Mouse (Mus musculus): Measurements from ENCODE around the gene Dnhd1. TPM values are rescaled to one million over a fixed set of nuclear protein-coding genes. Genes with fewer than 3 reads are reported as not detected.
"Not testable (repeated sequence)": the region's sequence is repeated elsewhere in the genome, so short reads cannot be mapped to it uniquely, and the experiment has no call there.

Gene Dnhd1
- total RNA-seq, 2 experiments from 2014 or later: 5.9 to 7.1 TPM

DNA sequence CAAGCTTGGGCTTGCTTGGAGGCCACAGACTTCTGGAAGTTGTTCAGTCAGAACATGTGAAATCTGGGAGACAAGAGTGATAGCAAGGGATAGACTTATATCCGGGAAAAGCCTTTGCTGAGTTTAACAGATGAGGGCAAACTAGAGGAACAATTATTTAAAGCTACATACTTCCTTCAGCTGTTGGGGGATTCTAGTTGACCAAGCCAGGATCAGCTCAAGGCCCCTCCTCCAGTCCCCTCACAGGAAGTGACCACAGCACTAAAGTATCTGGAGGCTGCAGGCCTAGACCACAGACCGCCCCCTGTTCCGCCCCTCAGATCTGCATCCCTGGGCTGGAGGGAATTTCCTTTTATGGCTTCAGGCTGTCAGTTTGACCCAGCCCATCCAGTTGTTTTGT is 88.3 kb downstream of the Dnhd1 start:
- no peak for DNase-seq (ENCODE audit: low spot score in 2 of 2)

DNA sequence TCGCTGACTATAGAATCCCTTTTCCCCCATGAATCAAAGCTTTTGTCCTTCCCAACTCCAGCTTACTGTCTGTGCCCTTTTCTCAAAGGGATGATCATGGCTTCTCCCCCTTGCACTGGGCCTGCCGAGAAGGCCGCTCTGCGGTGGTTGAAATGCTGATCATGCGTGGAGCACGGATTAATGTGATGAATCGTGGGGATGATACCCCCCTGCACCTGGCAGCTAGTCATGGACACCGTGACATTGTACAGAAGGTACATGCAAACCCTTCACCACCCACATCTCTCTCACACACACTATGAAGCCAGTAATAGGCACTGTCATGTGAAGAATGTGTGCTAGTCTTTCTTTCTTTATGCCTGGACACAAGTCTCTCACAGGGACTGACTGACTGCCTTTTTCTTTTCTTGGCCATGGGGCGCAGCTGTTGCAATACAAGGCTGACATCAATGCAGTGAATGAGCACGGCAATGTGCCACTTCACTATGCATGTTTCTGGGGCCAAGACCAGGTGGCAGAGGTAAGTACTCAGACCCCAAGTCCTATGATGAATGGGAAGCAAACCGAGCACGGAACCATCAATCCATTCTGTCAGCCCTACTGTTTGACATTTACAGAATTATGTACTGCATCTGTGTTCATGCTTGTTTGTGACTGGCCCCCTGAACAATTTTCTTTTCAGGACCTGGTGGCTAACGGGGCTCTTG is 89.6 kb downstream of the Dnhd1 start:
- no peak for DNase-seq (ENCODE audit: low spot score in 2 of 2)

DNA sequence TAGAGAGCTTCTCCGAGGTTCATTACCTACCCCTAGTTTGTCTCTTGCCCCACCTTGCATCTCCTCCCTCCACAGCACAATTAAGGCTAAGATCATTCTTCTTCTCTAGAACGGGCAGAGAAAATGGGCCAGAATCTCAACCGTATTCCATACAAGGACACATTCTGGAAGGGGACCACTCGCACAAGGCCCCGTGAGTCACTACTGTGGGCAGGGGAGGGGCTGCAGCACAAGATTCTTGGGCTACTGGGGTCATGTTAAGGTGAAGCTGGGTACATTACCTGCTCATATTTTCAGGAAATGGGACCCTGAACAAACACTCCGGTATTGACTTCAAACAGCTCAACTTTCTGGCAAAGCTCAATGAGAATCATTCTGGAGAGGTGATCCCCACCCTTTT is 90.2 kb downstream of the Dnhd1 start:
- DNase-seq (ENCODE audit: low spot score in 2 of 2): no peak

DNA sequence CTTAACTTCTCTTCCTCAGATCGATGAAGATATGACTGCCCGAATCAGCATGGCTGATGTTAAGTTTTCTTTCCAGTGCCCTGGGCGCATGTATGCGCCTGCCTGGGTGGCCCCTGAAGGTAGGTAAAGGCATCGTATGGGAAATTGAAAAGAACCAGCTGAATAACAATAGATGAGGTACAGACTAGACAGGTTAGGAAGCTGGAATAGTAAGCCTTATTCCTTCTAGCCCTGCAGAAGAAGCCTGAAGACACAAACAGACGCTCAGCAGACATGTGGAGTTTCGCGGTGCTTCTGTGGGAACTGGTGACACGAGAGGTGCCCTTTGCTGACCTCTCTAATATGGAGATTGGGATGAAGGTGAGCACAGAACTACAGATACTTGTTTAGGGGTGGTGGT is 91.4 kb downstream of the Dnhd1 start:
- no peak for DNase-seq (ENCODE audit: low spot score in 2 of 2)

DNA sequence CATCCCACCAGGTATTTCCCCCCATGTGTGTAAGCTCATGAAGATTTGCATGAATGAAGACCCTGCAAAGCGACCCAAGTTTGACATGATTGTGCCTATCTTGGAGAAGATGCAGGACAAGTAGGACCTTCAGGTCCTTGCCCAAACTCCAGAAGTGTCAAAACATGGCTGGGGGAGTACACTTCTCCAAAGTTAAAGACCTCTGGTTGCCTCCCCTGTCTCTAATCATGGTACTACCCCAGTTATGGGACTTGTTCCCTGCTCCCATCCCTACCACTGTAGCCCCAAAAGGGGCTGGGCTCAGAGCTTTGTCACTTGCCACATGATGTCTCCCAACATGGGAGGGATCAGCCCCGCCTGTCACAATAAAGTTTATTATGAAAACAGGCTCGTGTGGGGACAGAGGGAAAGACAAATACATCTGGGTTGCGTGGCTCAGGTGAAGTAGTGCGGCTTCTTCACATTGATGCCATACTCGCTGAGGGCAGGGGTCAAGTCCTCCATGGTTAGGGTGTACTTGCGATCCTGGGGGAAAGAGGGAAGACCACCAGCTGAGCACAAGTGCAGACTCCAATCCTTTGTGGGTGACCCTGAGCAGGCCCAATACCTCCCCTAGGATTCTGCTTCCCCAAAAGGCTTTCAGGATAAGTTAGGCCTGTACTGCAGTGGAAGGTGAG is 92.0 kb downstream of the Dnhd1 start:
- DNase-seq (ENCODE audit: low spot score in 2 of 2): not testable (repeated sequence)

GRCm38 (mm10) chr7:105743246-105743925 is 92.8 kb downstream of the Dnhd1 start:
- not testable (repeated sequence) for DNase-seq (ENCODE audit: low spot score in 2 of 2)

DNA sequence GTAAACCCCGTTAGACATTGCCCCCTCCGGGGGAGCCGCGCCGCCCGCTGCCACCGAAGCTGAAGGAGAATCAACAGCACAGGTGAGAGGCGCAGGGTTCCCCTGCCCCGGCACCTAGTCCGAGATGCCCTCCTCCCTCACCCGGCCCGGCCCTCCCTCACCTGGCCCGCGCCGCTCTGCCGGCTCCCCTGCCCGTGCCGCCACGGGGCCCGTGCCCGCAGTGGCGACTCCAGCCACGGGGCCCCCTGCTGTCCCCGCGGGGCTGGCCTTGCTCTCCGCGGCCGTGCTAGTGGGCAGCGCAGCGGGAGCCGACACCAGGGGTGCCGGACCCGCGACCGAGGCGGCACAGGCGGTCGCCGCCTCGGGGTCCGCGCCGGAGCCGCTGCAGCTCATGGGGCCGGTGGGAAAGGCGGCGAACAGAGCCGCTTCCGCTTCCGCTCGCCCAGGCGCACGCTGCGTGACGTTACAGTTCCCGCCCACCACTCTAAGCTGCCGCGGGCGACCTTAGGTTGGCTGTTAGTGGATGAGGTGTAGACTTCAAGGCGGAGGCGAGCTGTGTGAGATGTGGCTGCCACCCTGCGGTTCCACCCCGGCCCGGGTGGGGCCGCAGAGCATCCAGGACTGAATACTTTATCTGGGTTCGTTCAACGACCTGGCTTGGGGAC is 93.4 kb downstream of the Dnhd1 start, which contains the start of gene Taf10:
TSS of gene Taf10 (minus strand) at position 436 of the 665 bp plus-strand sequence.
- DNase-seq (ENCODE audit: low spot score in 2 of 2): peak; percentile 69 to 73

DNA sequence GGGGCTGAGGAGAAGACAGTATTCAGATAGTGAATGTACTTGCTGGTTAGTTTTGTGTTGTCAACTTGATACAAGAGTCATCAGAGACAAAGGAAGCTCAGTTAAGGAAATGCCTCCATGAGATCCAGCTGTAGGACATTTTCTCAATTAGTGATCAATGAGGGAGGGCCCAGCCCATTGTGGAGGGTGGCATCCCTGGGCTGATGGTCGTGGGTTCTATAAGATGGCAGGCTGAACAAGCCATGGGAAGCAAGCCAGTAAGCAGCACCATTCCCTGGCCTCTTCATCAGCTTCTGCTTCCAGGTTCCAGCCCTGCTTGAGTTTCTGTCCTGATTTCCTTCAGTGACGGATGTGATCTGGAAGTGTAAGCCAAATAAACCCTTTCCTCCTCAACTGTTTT is 97.1 kb downstream of the Dnhd1 start:
- no peak for DNase-seq (ENCODE audit: low spot score in 2 of 2)

DNA sequence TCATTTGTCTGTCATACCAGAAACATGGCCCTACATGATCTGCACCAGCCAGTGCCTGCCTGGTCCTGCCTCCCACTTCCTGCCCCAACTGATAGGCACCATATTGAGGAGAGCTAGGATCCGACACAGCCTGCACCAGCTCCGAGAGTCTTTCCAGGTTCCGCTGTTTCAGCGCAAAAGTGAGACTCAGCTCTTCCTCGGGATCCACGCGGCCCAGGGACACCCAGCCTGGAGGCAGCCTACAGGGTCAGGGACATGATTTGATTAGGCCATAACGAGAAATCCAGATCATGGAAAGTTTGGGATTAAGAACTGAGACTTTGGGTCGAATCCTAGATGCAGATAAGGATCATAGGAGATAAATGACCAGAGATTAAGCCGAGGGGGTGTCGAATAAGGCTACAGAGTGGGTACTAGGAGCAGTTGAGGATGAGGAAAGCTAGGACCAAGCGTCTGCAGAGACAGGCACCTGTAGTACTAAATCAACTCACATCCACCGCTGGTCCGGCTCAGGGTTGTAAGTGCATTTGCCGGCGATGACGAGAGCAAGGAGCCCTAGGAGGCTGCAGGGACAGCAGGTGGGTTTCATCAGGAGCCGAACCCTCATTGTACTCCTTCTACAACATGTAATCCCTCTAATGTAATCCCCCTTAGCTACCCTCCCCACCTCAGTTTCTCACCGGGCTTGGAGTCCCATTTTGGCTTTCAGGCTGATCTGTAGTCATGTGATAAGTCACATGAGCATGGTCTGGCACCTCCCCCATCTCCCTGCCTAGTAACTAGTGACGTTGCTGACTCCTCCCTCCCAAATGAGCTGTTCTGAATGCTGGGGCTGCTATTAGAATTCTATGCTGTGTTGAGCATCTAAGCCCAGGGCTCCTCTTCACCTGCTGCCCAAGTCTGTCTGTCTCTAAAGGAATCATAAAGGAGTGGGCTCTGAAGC is 101.1 kb downstream of the Dnhd1 start, which contains the start of gene Tpp1:
TSS of gene Tpp1 (minus strand) at position 745 of the 943 bp plus-strand sequence.
- peak; percentile 63 to 83 for DNase-seq (ENCODE audit: low spot score in 2 of 2)

- DNase-seq (ENCODE audit: low spot score in 2 of 2): no peak
These were observed 102.1 kb downstream of the Dnhd1 start for GRCm38 (mm10) chr7:105752716-105753115.

- no peak for DNase-seq (ENCODE audit: low spot score in 2 of 2)
These were observed 102.7 kb downstream of the Dnhd1 start for GRCm38 (mm10) chr7:105753281-105753680.

GRCm38 (mm10) chr7:105761813-105762484 is 111.3 kb downstream of the Dnhd1 start:
- DNase-seq (ENCODE audit: low spot score in 2 of 2): no peak

- DNase-seq (ENCODE audit: low spot score in 2 of 2): no peak
These were observed 112.1 kb downstream of the Dnhd1 start for GRCm38 (mm10) chr7:105762517-105763270.

DNA sequence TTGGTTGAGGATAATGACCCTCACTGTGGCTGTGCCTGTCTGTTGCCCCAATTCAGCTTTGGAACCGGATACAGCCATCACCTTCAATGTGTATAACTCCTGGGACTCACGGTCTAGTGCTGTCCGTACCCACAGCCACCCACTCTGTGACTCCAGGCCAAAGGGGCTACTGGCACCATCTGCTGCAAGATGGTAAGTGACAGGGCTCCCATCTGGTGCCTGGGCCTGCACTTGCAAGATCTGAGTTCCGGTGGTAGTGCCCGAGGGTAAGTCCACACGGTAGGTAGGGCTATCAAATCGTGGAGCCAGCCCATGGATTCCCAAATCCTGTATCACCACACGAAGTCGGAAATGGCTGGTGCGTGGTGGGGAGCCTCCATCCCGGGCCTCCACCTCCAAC is 113.7 kb downstream of the Dnhd1 start:
- no peak for DNase-seq (ENCODE audit: low spot score in 2 of 2)

GRCm38 (mm10) chr7:105767729-105768165 is 117.1 kb downstream of the Dnhd1 start:
- DNase-seq (ENCODE audit: low spot score in 2 of 2): no peak

GRCm38 (mm10) chr7:105769959-105770358 is 119.3 kb downstream of the Dnhd1 start:
- DNase-seq (ENCODE audit: low spot score in 2 of 2): no peak
